ENCODE assay signal across 31 mouse cellular contexts in genomic region chr6:136947716-136948115, GRCm38 (mm10). TPM values are rescaled to one million over a fixed set of nuclear protein-coding genes. Genes with fewer than 3 reads are reported as not detected.
A peak's percentile ranks its signal among the peaks of the same experiment; 100 is the strongest.
DNase-seq lines count a peak whose midpoint lies in the region; ATAC-seq lines count a peak whose summit lies in the region.
"Had no signal": no experiment of that assay in that cellular context is flagged by ENCODE, and none has a peak within 500 bp of the region (broad histone marks: within the 10 kb centered on the region; RNA-seq: fewer than 3 reads in every experiment).

No protein-coding gene starts in this region.

- DNase-seq in embryonic facial prominence, embryonic 10.5 days (ENCODE audit: low spot score) = no peak
- DNase-seq in midbrain, embryonic 11.5 days (ENCODE audit: low spot score, missing footprints) = peak; percentile 21
- peak; percentile 33 for DNase-seq in fibroblast of lung, adult 2 months (ENCODE audit: low read depth)
- no peak for DNase-seq in right cerebral cortex, postnatal 4 days
- no peak for DNase-seq in left cerebral cortex, adult 18-20 months (ENCODE audit: low spot score in 2 of 2)
- no peak for DNase-seq in right cerebral cortex, postnatal 25 days
- DNase-seq: adrenal gland, adult 8-10 months; cerebellum, adult 11 months; cerebellum, adult 9-10 months; cerebellum, postnatal 36 days; gastrocnemius, postnatal 10 days; kidney, adult 18-20 months; kidney, postnatal 4 days; layer of hippocampus, postnatal 36 days; lung, adult 2 months; lung, postnatal 10 days; midbrain, embryonic 14.5 days had no signal

- ATAC-seq in embryonic facial prominence, embryonic 13.5 days (ENCODE audit: insufficient number of reproducible peaks, insufficient read depth, low FRiP score, low TSS enrichment, low read depth) = no peak
- no peak for ATAC-seq in midbrain, embryonic 11.5 days (ENCODE audit: low FRiP score)
- no peak for ATAC-seq in midbrain, embryonic 16.5 days

- 0 out of 2 replicates have a peak overlapping the region, but pooled peaks have one; percentile 5 for H3K27ac ChIP-seq in embryonic facial prominence, embryonic 13.5 days
- no peak overlapping the region for H3K27ac ChIP-seq in embryonic facial prominence, embryonic 10.5 days (replicated peaks)
- no peak overlapping the region for H3K27ac ChIP-seq in midbrain, embryonic 11.5 days (ENCODE audit: low read depth, low read length)
- no peak overlapping the region for H3K27ac ChIP-seq in midbrain, embryonic 16.5 days (ENCODE audit: low read length)
- H3K27ac ChIP-seq: embryonic facial prominence, embryonic 12.5 days; forebrain, embryonic 13.5 days; heart, embryonic 15.5 days; limb, embryonic 15.5 days; liver, embryonic 14.5 days; macrophage; neural tube, embryonic 15.5 days had no signal

- H3K36me3 ChIP-seq in embryonic facial prominence, embryonic 13.5 days = no peaks in the 10 kb centered on the region
- H3K36me3 ChIP-seq in embryonic facial prominence, embryonic 10.5 days (replicated peaks) = no peaks in the 10 kb centered on the region
- H3K36me3 ChIP-seq in midbrain, embryonic 11.5 days (ENCODE audit: control insufficient read depth, insufficient read depth, low read length) = no peaks in the 10 kb centered on the region
- H3K36me3 ChIP-seq in midbrain, embryonic 16.5 days (ENCODE audit: control insufficient read depth, insufficient read depth, low read length) = no peaks in the 10 kb centered on the region
- H3K36me3 ChIP-seq: embryonic facial prominence, embryonic 12.5 days; G1E; heart, embryonic 15.5 days; limb, embryonic 15.5 days; neural tube, embryonic 15.5 days had no signal

- 44% methylated on average over 4 of the region's 4 CpGs for WGBS in embryonic facial prominence, embryonic 13.5 days
- 68% methylated on average over 4 of the region's 4 CpGs for WGBS in embryonic facial prominence, embryonic 10.5 days
- 72% methylated on average over 4 of the region's 4 CpGs for WGBS in midbrain, embryonic 11.5 days
- 30% methylated on average over 4 of the region's 4 CpGs for WGBS in midbrain, embryonic 16.5 days

- H3K4me3 ChIP-seq in embryonic facial prominence, embryonic 13.5 days = no peak overlapping the region
- no peak overlapping the region for H3K4me3 ChIP-seq in embryonic facial prominence, embryonic 10.5 days
- no peak overlapping the region for H3K4me3 ChIP-seq in midbrain, embryonic 11.5 days (ENCODE audit: low read depth, low read length)
- no peak overlapping the region for H3K4me3 ChIP-seq in midbrain, embryonic 16.5 days (ENCODE audit: low read depth, low read length)
- H3K4me3 ChIP-seq: embryonic facial prominence, embryonic 12.5 days; erythroblast, embryonic 14.5 days; forebrain, embryonic 13.5 days; heart, embryonic 15.5 days; limb, embryonic 15.5 days; neural tube, embryonic 15.5 days had no signal

- peaks cover 16% of the 10 kb centered on the region for H3K4me1 ChIP-seq in embryonic facial prominence, embryonic 13.5 days
- H3K4me1 ChIP-seq in embryonic facial prominence, embryonic 10.5 days = peaks cover 3% of the 10 kb centered on the region; the same call in 1 of the 2 replicates
- H3K4me1 ChIP-seq in midbrain, embryonic 11.5 days (ENCODE audit: control insufficient read depth, insufficient read depth, low read length) = no peaks in the 10 kb centered on the region
- no peaks in the 10 kb centered on the region for H3K4me1 ChIP-seq in midbrain, embryonic 16.5 days (ENCODE audit: control insufficient read depth, insufficient read depth, low read length)

- H3K27me3 ChIP-seq in embryonic facial prominence, embryonic 13.5 days = no peaks in the 10 kb centered on the region
- H3K27me3 ChIP-seq in embryonic facial prominence, embryonic 10.5 days (replicated peaks; ENCODE audit: low read depth, poor library complexity, severe bottlenecking) = no peaks in the 10 kb centered on the region
- no peaks in the 10 kb centered on the region for H3K27me3 ChIP-seq in midbrain, embryonic 11.5 days (ENCODE audit: control insufficient read depth, insufficient read depth, low read length)
- H3K27me3 ChIP-seq in midbrain, embryonic 16.5 days (ENCODE audit: control insufficient read depth, insufficient read depth, low read depth, low read length) = no peaks in the 10 kb centered on the region
- H3K27me3 ChIP-seq: embryonic facial prominence, embryonic 12.5 days; forebrain, embryonic 13.5 days; heart, embryonic 15.5 days; limb, embryonic 15.5 days; neural tube, embryonic 15.5 days had no signal

- no peaks in the 10 kb centered on the region for H3K9me3 ChIP-seq in embryonic facial prominence, embryonic 13.5 days
- no peaks in the 10 kb centered on the region for H3K9me3 ChIP-seq in embryonic facial prominence, embryonic 10.5 days
- H3K9me3 ChIP-seq in midbrain, embryonic 11.5 days (ENCODE audit: control insufficient read depth, low read length) = no peaks in the 10 kb centered on the region
- H3K9me3 ChIP-seq in midbrain, embryonic 16.5 days (replicated peaks; ENCODE audit: control insufficient read depth, low read length, poor library complexity, severe bottlenecking) = no peaks in the 10 kb centered on the region
- H3K9me3 ChIP-seq: embryonic facial prominence, embryonic 12.5 days; forebrain, embryonic 13.5 days; G1E; heart, embryonic 15.5 days; limb, embryonic 15.5 days; neural tube, embryonic 15.5 days had no signal

- H3K4me2 ChIP-seq in embryonic facial prominence, embryonic 13.5 days = no peak overlapping the region
- no peak overlapping the region for H3K4me2 ChIP-seq in midbrain, embryonic 11.5 days
- H3K4me2 ChIP-seq in midbrain, embryonic 16.5 days (ENCODE audit: low read length) = no peak overlapping the region
- H3K4me2 ChIP-seq: embryonic facial prominence, embryonic 12.5 days; forebrain, embryonic 13.5 days; heart, embryonic 15.5 days; limb, embryonic 15.5 days; neural tube, embryonic 15.5 days had no signal

- no peak overlapping the region for H3K9ac ChIP-seq in embryonic facial prominence, embryonic 13.5 days
- no peak overlapping the region for H3K9ac ChIP-seq in midbrain, embryonic 11.5 days (ENCODE audit: low read length)
- H3K9ac ChIP-seq in midbrain, embryonic 16.5 days (ENCODE audit: low read depth, low read length) = no peak overlapping the region
- H3K9ac ChIP-seq: embryonic facial prominence, embryonic 12.5 days; forebrain, embryonic 13.5 days; heart, embryonic 15.5 days; limb, embryonic 15.5 days; liver, embryonic 14.5 days; neural tube, embryonic 15.5 days had no signal

RNA-seq across cellular contexts. Expression of gene Arhgdib, which starts 6.0 kb away (rescaled TPM):
- 85.4 and 93.8 TPM in 2 replicates for polyA plus RNA-seq in embryonic facial prominence, embryonic 13.5 days (2015; fragmentation: Nextera tagmentation; extraction: Ambion mirVana)
- 32.1 and 39.3 TPM in 2 replicates for polyA plus RNA-seq in embryonic facial prominence, embryonic 10.5 days (2016; fragmentation: Nextera tagmentation; extraction: Ambion mirVana)
- polyA plus RNA-seq in midbrain, embryonic 11.5 days (2014; fragmentation: Nextera tagmentation; extraction: Ambion mirVana) = 26.3 and 26.4 TPM in 2 replicates
- polyA plus RNA-seq in midbrain, embryonic 16.5 days (2015; fragmentation: Nextera tagmentation; extraction: Ambion mirVana) = 11.9 and 12.7 TPM in 2 replicates
- total RNA-seq in left cerebral cortex, adult 18-20 months (2021) = 10 to 100 TPM; 10.9 to 13.3 TPM

RNA-seq across cellular contexts. Expression of gene Pde6h, which starts 24.1 kb away (rescaled TPM):
- polyA plus RNA-seq in embryonic facial prominence, embryonic 13.5 days (2015; fragmentation: Nextera tagmentation; extraction: Ambion mirVana) = 0.30 TPM in 1 of 2 replicates, not detected in the other
- not detected in 2 replicates for polyA plus RNA-seq in embryonic facial prominence, embryonic 10.5 days (2016; fragmentation: Nextera tagmentation; extraction: Ambion mirVana)
- polyA plus RNA-seq in midbrain, embryonic 11.5 days (2014; fragmentation: Nextera tagmentation; extraction: Ambion mirVana) = not detected in 2 replicates
- 0.08 TPM in 1 of 2 replicates, not detected in the other for polyA plus RNA-seq in midbrain, embryonic 16.5 days (2015; fragmentation: Nextera tagmentation; extraction: Ambion mirVana)
- 1 to 10 TPM in 1 of 2 experiments, under 1 TPM in 1; 0.82 to 1.1 TPM for total RNA-seq in left cerebral cortex, adult 18-20 months (2021)
- total RNA-seq: gastrocnemius, postnatal 10 days; heart, postnatal 25 days had no signal
- polyA plus RNA-seq: embryonic facial prominence, embryonic 12.5 days; erythroblast, embryonic 14.5 days; forebrain, embryonic 13.5 days; G1E; hindbrain, embryonic 11.5 days; intestine, embryonic 14.5 days; macrophage; midbrain, embryonic 14.5 days had no signal

RNA-seq across cellular contexts. Expression of gene Erp27, which starts 25.7 kb away (rescaled TPM):
- polyA plus RNA-seq in embryonic facial prominence, embryonic 13.5 days (2015; fragmentation: Nextera tagmentation; extraction: Ambion mirVana) = 0.30 TPM in 1 of 2 replicates, not detected in the other
- polyA plus RNA-seq in embryonic facial prominence, embryonic 10.5 days (2016; fragmentation: Nextera tagmentation; extraction: Ambion mirVana) = 0.29 TPM in 1 of 2 replicates, not detected in the other
- not detected in 2 replicates for polyA plus RNA-seq in midbrain, embryonic 11.5 days (2014; fragmentation: Nextera tagmentation; extraction: Ambion mirVana)
- 0.18 TPM in 1 of 2 replicates, not detected in the other for polyA plus RNA-seq in midbrain, embryonic 16.5 days (2015; fragmentation: Nextera tagmentation; extraction: Ambion mirVana)
- not detected for total RNA-seq in left cerebral cortex, adult 18-20 months (2021)
- total RNA-seq: heart, postnatal 25 days had no signal
- polyA plus RNA-seq: erythroblast, embryonic 14.5 days; G1E; macrophage; midbrain, embryonic 14.5 days; neural tube, embryonic 15.5 days had no signal

Comparison
In these comparisons a context has a peak if more than half of its experiments do, and no peak if none do; other contexts are left out.
1. DNase-seq: peak in midbrain, embryonic 11.5 days (single experiment) and fibroblast of lung, adult 2 months (single experiment); none in embryonic facial prominence, embryonic 10.5 days (single experiment), right cerebral cortex, postnatal 4 days (single experiment), left cerebral cortex, adult 18-20 months (0 of 2) and right cerebral cortex, postnatal 25 days (single experiment).